Mouse (Mus musculus) kidney, embryonic 16.5 days (tissue): ENCODE measurements around the gene Traf2. TPM values are rescaled to one million over a fixed set of nuclear protein-coding genes. Genes with fewer than 3 reads are reported as not detected.
"Not testable (repeated sequence)": the region's sequence is repeated elsewhere in the genome, so short reads cannot be mapped to it uniquely, and the experiment has no call there.

ENCODE experiments used
- ATAC-seq: fragments of 200-750 bp; cut with Nextera tagmentation; 2 replicates; pipeline ENCODE4 v1.8.0; 2017; ENCODE audit warnings: moderate TSS enrichment; ENCODE audit not compliant: low FRiP score, low TSS enrichment
- H3K27ac ChIP-seq: fragments of 300-500 bp; sonication (generic); 2 replicates; pipeline ENCODE4 v1.5.1; 2014; ENCODE audit warnings: low read length
- H3K27me3 ChIP-seq: fragments of 300-500 bp; sonication (generic); 2 replicates; pipeline ENCODE4 v1.6.1; 2014; ENCODE audit warnings: low read length, control low read depth, mixed read lengths; ENCODE audit not compliant: insufficient read depth
- H3K36me3 ChIP-seq: fragments of 300-500 bp; sonication (generic); 2 replicates; pipeline ENCODE4 v1.6.1; 2014; ENCODE audit warnings: low read length, control low read depth, mixed read lengths; ENCODE audit not compliant: insufficient read depth
- H3K4me1 ChIP-seq: fragments of 300-500 bp; sonication (generic); 2 replicates; pipeline ENCODE4 v1.6.1; 2014; ENCODE audit warnings: low read length, control low read depth, mixed read lengths; ENCODE audit not compliant: insufficient read depth
- H3K4me2 ChIP-seq: fragments of 300-500 bp; sonication (generic); replicated peaks from 2 replicates; pipeline ENCODE4 v1.6.1; 2014; ENCODE audit warnings: low read depth, low read length
- H3K4me3 ChIP-seq: fragments of 300-500 bp; sonication (generic); 2 replicates; pipeline ENCODE4 v1.5.1; 2014; ENCODE audit warnings: mild to moderate bottlenecking, low read length
- H3K9ac ChIP-seq: fragments of 300-500 bp; sonication (generic); replicated peaks from 2 replicates; pipeline ENCODE4 v1.6.1; 2014; ENCODE audit warnings: low read length
- H3K9me3 ChIP-seq: fragments of 300-500 bp; sonication (generic); 2 replicates; pipeline ENCODE4 v1.6.1; 2016; ENCODE audit warnings: low read length, control low read depth
- WGBS: fragments of 180-500 bp; shearing (Covaris S2); extraction: QIAGEN DNeasy Blood & Tissue Kit; methylation state at CpG from one replicate; pipeline ENCODE4 v1.1.7; 2014; 5-methylcytosine and 5-hydroxymethylcytosine counted together
- polyA plus RNA-seq: library from polyadenylated mRNA; unstranded; fragments of >200 nt; fragmentation: Nextera tagmentation; extraction: Ambion mirVana; gene quantifications from 2 replicates; pipeline ENCODE4 v1.2.1, GENCODE M21; 2015

Gene Traf2
- polyA plus RNA-seq, 1 experiment from 2014 or later = 43.6 TPM

DNA sequence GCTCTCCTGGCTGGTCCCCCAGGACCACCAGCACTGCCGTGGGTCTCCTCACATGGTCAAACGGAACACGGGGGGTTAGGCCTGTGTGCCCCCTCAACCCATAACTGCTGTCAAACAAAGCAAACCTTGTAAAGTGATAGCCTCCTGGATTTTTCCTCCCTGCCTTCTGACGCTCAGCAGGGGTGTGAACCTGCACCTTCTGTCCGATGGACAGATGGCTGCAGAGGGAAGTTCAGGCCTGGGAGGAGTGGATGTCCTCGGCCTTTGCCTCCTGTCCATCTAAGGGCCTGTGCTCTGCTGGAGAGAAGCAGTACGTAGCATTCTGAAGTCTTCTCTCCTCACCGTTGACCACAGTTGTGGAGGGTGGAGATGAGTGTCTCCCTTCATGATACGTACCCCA is 15.2 kb upstream of the Traf2 start:
- H3K4me3 ChIP-seq = no peak overlapping the region
- no peaks in the 10 kb centered on the region for H3K9me3 ChIP-seq
- H3K9ac ChIP-seq = no peak overlapping the region
- WGBS = 68% methylated on average over 9 of the region's 9 CpGs
- H3K27ac ChIP-seq = no peak overlapping the region
- H3K36me3 ChIP-seq = peaks cover 59% of the 10 kb centered on the region
- H3K27me3 ChIP-seq = no peaks in the 10 kb centered on the region
- no peak overlapping the region for H3K4me2 ChIP-seq
- H3K4me1 ChIP-seq = peaks cover 12% of the 10 kb centered on the region
- no peak for ATAC-seq

DNA sequence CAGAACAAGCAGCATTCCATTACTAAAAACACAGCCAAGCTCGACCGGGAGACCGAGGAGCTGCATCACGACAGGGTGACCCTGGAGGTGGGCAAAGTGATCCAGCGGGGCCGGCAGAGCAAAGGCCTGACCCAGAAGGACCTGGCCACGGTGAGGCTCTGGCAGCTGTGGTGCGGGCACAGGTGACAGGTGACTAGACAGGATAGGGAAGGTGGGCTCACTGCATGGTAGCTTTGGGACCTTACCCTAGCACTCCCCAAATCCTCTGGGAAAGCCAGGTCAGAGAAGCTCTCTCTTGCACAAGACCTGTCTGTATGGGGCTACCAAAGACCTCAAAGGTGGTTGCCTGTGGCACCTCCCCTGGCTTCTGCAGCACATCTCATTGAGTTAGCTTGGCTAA is 13.8 kb upstream of the Traf2 start:
- Histone ChIP-seq H3K4me1 (peaks cover 18% of the 10 kb centered on the region), H3K36me3 (peaks cover 57% of the 10 kb centered on the region), H3K4me3 (no peak overlapping the region), H3K9me3 (no peaks in the 10 kb centered on the region), H3K9ac (no peak overlapping the region), H3K27me3 (no peaks in the 10 kb centered on the region), H3K27ac (no peak overlapping the region), H3K4me2 (no peak overlapping the region)
- ATAC-seq = no peak
- WGBS = 86% methylated on average over 8 of the region's 8 CpGs

DNA sequence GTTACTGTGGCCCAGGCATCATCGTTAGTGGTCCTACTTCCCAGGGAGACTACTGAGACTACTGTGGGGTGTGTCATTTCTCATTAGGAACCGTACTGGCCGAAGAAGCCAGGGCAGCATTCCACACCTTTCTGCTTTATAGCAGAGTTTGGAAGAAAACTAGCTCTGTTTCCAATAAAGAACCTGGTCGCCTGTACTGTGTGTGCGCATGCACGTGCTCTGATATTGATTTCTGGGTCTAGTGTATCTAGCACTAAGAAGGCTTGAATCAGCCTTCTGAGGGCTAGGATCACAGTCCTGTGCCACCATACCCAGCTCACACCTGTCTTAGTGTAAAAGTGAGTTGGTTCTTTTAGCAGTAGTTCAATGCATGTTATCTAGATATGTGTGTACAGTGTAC is 12.0 kb upstream of the Traf2 start:
- H3K36me3 ChIP-seq = peaks cover 40% of the 10 kb centered on the region
- peak overlapping the region; percentile 97 for H3K4me3 ChIP-seq
- no peaks in the 10 kb centered on the region for H3K27me3 ChIP-seq
- no peak overlapping the region for H3K27ac ChIP-seq
- H3K4me2 ChIP-seq = peak overlapping the region; percentile 88
- peaks cover 18% of the 10 kb centered on the region for H3K4me1 ChIP-seq
- H3K9ac ChIP-seq = peak overlapping the region; percentile 94
- no peak for ATAC-seq
- WGBS = 66% methylated on average over 6 of the region's 6 CpGs
- no peaks in the 10 kb centered on the region for H3K9me3 ChIP-seq

DNA sequence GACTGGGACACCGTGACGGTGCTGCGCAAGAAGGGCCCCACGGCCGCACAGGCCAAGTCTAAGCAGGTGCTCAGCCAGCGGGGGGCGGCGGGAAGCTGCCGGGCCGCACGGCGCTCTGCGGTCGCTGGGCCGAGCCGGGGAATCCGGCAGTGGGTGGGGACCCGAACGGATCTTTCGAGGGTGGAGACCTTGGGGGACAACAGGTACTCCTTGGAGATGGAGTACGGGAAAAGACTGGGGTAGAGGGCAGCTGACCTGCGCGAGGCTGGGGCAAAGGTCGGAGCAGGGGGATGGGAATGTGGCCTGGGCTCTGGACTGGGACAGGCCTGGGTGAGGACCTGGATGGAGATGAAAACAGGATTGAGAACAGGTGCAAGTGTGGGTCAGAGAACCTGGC is 11.2 kb upstream of the Traf2 start:
- Histone ChIP-seq H3K4me3 (peak overlapping the region; percentile 97), H3K4me1 (peaks cover 18% of the 10 kb centered on the region), H3K4me2 (peak overlapping the region; percentile 88), H3K27me3 (no peaks in the 10 kb centered on the region), H3K27ac (peak overlapping the region; percentile 73), H3K9ac (peak overlapping the region; percentile 94), H3K9me3 (no peaks in the 10 kb centered on the region), H3K36me3 (peaks cover 32% of the 10 kb centered on the region)
- under 1% methylated on average over 23 of the region's 24 CpGs for WGBS
- no peak; the same call in 1 of the 2 replicates for ATAC-seq

DNA sequence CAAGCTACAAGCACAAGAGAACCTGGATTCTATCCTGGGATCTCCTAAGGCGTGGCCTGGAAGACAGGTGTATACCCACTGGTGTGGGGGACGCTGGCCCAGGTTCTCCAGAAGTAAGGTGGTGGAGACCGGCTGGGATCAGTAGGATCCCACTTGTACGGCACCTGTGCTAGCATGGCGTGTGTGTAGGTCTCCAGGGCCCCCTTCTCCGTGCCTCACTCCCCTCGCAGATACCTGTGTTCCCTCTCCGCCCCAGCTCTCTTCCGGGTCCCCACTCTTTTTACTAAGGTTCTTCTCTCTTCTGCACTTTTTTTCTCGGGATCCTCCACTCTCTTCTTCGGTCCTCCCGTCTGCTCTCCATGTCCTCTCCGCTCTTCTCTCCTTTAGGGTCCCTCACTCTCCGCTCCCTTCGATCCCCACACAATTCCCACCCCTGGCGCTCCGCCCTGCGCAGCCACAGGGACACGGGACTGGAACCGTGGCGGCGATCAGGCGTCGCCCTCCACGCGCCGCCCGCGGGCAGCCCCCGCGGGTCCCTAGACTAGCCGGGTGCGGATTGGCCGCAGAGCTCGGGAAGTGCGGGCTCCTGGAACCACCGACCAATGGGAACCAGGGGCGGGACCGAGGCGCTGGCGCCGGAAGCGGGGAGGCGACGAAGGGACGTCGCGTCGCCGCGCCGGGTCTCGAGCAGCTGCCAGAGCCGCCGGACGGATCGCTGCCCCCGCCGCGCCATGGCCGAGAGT is 10.7 kb upstream of the Traf2 start, which contains the start of gene Edf1:
Gene Edf1 (plus strand): TSS at position 627 of the 743 bp plus-strand sequence.
- Histone ChIP-seq H3K9me3 (no peaks in the 10 kb centered on the region), H3K27me3 (no peaks in the 10 kb centered on the region), H3K27ac (peak within 1 kb of the TSS; percentile 83), H3K36me3 (peaks cover 26% of the 10 kb centered on the region), H3K4me3 (peak within 1 kb of the TSS; percentile 97), H3K9ac (peak within 1 kb of the TSS; percentile 94), H3K4me1 (peaks cover 18% of the 10 kb centered on the region), H3K4me2 (peak within 1 kb of the TSS; percentile 92)
- under 1% methylated on average over 61 of the region's 61 CpGs for WGBS
- ATAC-seq = peak; percentile 98

DNA sequence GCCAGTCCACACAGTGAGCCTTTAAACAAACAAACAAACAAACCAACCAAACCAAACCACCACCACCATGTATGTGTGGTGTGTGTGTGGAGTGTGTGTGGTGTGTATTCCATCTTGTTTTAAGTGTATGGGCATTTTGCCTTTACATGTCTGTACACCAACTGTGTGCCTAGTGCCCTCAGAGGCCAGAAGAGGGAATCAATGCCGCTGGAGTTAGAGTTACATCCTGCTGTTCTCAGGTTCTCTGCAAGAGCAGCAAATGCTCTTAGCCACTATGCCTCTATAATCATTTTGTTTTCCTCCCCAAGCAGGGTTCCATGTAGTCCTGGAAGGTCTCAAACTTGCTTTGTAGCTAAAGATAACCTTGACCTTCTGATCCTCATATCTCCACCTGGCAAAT is 9.6 kb upstream of the Traf2 start:
- Histone ChIP-seq H3K27me3 (no peaks in the 10 kb centered on the region), H3K4me1 (peaks cover 18% of the 10 kb centered on the region), H3K9ac (no peak overlapping the region), H3K27ac (no peak overlapping the region), H3K4me3 (no peak overlapping the region), H3K36me3 (peaks cover 15% of the 10 kb centered on the region), H3K9me3 (no peaks in the 10 kb centered on the region), H3K4me2 (no peak overlapping the region)
- WGBS = 52% methylated on average over 1 of the region's 1 CpGs
- ATAC-seq = no peak

DNA sequence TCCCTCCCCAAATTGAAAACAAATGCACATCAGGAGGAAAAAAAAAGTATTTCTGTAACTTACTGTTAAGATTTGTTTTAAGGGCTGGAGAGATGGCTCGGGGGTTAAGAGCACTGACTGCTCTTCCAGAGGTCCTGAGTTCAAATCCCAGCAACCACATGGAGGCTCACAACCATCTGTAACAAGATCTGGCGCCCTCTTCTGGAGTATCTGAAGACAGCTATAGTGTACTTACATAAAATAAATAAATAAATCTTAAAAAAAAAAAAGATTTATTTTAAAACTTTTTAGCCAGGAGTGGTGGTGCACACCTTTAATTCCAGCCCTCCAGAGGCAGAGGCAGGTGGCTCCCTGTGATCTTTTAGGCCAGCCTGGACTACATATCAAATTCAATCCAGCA is 8.7 kb upstream of the Traf2 start:
- H3K27me3 ChIP-seq, H3K4me3 ChIP-seq, ATAC-seq, H3K9me3 ChIP-seq, H3K27ac ChIP-seq, H3K4me2 ChIP-seq, H3K36me3 ChIP-seq, H3K9ac ChIP-seq: not testable (repeated sequence)
- H3K4me1 ChIP-seq = peaks cover 18% of the 10 kb centered on the region
- WGBS = 49% methylated on average over 2 of the region's 2 CpGs

DNA sequence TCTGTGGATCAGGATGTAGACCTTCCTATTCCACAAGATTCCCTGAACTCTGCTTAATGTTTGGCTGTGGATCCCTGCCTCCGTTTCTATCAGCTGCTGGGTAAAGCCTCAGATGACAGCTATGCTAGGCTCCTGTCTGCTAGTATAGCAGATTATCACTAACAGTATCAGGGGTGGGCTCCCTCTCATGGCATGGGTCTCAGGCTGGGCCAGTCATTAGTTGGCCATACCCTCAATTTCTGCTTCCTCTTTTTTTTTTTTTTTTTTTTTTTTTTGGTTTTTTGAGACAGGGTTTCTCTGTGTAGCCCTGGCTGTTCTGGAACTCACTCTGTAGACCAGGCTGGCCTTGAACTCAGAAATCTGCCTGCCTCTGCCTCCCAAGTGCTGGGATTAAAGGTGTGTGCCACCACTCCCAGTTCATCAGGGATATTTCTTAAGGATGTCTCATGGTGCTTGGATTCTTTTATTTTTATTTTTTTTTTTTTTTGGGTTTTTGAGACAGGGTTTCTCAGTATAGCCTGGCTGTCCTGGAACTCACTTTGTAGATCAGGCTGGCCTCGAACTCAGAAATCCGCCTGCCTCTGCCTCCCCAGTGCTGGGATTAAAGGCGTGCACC is 6.5 kb upstream of the Traf2 start:
- not testable (repeated sequence) for ATAC-seq, H3K27ac ChIP-seq, H3K4me3 ChIP-seq, H3K36me3 ChIP-seq, H3K9me3 ChIP-seq, H3K9ac ChIP-seq, H3K4me1 ChIP-seq, H3K27me3 ChIP-seq, H3K4me2 ChIP-seq
- WGBS = 94% methylated on average over 4 of the region's 4 CpGs

DNA sequence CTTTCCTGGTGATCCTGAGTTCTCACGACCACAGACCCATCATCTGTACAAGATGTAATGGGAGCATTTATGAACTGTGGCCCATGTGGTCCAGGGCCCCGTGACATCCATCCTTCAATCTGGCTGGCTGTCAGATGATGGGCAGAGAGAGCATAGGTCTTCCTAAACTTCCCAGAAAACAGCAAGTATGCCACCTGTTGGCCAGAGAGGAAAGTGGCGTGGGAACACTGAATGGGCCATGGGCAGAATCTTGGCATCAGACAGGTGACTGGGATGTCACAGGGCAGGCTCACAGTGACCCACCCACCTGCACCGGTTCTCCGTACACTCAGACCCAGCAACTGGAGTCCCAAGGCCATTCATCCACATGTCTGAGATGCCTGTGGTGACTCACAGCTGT is 4.4 kb upstream of the Traf2 start:
- H3K9me3 ChIP-seq = no peaks in the 10 kb centered on the region
- ATAC-seq = no peak
- 31% methylated on average over 5 of the region's 5 CpGs for WGBS
- H3K9ac ChIP-seq = no peak overlapping the region
- no peak overlapping the region for H3K4me3 ChIP-seq
- no peaks in the 10 kb centered on the region for H3K27me3 ChIP-seq
- no peak overlapping the region for H3K27ac ChIP-seq
- no peaks in the 10 kb centered on the region for H3K36me3 ChIP-seq
- no peak overlapping the region for H3K4me2 ChIP-seq
- peaks cover 1% of the 10 kb centered on the region for H3K4me1 ChIP-seq
